Mouse (Mus musculus) left cerebral cortex, adult 18-20 months (tissue): ENCODE data around the gene Lrrd1. TPM values are rescaled to one million over a fixed set of nuclear protein-coding genes. Genes with fewer than 3 reads are reported as not detected.
"Not testable (repeated sequence)": the region's sequence is repeated elsewhere in the genome, so short reads cannot be mapped to it uniquely, and the experiment has no call there.

ENCODE experiments used
- DNase-seq, 2 experiments: peaks; one replicate each; pipeline ENCODE4 v3.0.0; 2021 to 2022; ENCODE audit warnings: low spot score in 2 of 2, mixed read lengths in 1 of 2
- long read RNA-seq, 2 experiments: library from polyadenylated mRNA; stranded (forward); transcript quantifications; one replicate each; pipeline ENCODE4 v2.0.0; 2021
- total RNA-seq, 2 experiments: library from RNA; stranded (reverse); gene quantifications; 2 replicates each; pipeline ENCODE4 v1.2.3; 2021

Gene Lrrd1
- under 1 TPM in 1 of 2 experiments, not detected in 1; 0.16 TPM for total RNA-seq
- long read RNA-seq, experiment 1: 0 reads
- long read RNA-seq, experiment 2: 0 reads

DNA sequence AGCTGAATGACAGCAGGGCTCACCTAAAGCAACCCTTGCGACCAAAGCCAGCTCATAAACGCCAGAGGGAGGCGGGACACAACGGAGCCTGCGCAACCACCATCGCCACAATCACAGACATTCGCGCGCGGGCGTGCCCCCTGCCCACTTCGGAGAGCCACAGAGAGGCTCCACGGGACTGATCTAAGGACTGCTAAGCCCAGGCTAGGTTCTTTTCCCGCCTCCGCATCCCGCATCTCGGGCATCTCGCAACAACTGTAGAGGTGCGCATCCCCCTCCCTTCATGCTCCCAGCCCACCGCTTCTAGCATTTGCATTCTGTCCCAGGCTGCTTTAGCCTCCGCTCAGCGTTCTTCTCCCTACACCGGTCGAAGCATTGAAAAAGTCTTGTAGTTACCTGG is at the start of gene Lrrd1:
Gene Lrrd1 (plus strand): TSS at position 148 of the 400 bp plus-strand sequence.
- DNase-seq: no peak

DNA sequence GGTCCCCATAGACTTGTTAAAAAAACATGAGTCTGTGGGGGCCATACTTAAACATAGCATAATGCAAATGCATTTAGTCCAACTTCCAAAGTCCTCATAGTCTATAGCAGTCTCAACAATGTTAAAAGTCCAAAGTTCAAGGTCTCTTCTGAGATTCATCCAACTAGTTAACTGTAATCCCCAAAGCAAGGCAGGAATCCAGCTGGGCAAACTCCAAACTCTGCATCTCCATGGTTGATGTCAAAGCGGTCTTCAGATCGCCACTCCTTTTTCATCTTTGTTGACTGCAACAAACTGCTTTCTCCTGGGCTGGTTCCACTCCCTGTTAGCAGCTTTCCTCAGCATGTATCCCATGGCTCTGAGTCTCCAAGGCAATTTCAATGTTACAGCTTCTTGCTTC is 47.9 kb upstream of the Lrrd1 start:
- not testable (repeated sequence) for DNase-seq

DNA sequence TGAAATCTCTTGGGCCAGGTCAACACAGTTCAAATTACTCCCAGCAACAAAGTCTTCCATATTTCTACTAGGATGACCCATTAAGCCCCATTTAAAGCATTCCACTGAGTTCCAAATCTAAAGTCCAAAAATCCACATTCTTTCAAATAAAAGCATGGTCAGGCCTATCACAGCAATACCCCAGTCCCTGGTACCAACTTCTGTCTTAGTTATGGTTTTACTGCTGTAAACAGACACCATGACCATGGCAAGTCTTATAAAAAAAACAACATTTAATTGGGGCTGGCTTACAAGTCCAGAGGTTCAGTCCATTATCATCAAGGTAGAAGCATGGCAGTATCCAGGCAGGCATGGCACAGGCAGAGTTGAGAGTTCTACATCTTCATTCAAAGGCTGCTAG is 46.3 kb upstream of the Lrrd1 start:
- not testable (repeated sequence) for DNase-seq

DNA sequence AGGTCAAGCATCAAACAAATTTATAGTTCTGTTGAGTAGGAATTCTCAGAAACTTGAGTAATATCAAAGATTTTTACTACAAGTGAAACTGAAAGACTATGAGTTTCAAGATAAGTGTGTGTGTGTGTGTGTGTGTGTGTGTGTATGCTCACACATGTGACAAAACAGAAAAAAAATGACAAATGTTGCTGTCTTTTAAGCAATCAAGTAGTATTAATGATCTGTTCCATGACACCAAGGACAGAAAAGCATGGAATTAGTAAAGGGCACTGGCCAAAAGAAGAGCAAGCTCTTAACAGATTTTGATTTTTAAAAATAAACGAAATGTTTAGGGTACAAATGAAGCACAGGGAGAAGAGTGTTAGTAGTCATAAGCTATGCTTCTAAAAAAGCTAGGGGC is 44.9 kb upstream of the Lrrd1 start:
- no peak for DNase-seq

DNA sequence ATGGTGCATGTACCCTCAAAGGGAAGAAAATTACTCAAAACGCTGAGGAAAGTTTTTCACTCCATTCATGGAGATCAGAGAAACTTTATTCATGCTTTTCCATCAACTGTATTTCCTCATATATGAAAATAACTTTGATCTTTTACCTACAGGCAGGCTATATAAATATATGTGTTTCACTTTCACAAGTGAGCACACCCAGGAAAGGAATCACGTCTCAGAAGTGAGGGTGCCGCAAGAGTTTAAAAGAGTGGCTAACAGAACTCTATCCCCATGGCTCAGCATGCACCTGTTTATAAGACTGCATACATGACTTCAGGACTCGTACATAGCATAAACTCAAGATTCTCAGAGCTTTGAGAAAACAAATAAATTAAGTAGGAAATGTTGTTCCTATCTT is 44.1 kb upstream of the Lrrd1 start:
- no peak for DNase-seq

DNA sequence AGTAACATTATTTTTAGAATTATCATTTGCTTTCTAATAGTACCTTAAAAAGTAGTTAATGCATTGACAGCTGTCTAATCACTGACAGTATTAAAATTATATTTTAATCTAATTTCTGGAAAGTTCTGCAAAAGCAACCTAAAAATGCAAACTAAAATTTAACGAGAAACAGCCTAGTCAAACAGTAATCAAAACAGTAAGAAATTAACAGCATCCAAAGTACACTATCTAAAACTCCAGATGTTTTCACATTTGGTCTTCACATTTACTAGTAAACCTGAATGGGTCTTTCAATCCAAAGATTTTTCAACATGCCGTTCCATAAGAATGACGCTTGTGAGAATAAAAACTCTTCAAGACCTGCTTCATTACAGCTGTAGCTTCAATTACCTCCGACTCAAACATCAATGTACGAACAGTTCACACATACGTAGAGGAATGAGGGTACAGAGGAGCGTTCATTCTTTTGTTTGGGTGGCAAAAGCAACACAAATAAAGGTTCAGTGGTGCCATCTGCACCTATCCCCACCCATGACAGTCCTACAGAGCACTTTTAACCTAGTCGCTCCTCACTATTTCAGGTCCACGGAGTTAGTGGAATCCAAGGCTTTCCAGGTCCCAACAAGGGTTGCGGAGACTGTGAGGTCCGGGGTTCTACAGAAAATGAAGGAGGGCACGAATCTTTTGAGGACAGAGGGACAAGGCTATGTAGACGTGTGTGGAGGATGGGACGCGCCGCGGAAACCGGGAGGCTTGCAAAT is 43.1 kb upstream of the Lrrd1 start:
- DNase-seq: no peak

DNA sequence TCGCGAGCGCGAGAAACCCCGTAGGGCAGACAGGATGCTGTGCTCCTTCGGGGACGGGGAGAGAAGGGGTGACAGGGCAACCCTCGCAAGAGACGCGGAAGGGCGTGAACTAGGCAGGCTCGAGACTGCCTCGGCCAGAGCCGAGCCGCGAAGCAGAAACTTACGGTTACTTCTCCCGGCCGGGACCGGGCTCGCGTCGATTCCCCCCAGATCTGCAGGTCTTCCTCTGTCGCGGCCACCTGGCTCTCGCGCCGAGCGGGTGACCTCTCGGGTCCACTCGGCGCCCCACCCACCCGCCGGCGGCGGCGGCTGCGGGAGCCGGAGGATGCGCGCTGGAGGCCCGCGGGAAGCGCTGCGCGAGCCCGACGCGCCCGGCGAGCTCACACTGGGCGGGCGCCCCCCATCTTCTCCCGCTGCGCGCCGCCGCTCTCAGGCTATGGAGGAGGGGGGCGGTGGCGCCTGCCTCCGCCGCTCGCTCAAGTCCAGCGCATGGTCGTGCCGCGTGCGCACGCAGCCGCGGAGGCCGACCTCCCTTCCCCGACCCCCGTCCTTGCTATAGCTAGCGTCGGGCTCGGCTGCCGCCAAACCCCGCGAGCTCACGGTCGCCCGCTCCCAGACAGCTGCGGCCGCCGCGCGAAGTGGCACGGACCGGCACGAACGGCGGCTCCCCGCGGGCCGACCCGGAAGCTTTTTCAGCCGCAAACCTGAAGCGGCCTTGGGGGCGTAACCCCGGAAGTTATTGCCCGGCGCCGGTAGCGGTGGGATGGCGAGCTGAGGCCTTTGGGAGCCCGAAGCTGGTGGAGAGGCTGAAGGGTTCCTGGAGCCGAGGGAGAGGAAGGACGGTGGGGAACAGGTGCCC is 42.3 kb upstream of the Lrrd1 start, which contains the start of the genes Ankib1 and Krit1:
Gene Ankib1 (minus strand): TSS at position 493 of the 859 bp plus-strand sequence.
Gene Krit1 (plus strand): TSS at position 752 of the 859 bp plus-strand sequence.
- DNase-seq: peak; percentile 93 to 95

DNA sequence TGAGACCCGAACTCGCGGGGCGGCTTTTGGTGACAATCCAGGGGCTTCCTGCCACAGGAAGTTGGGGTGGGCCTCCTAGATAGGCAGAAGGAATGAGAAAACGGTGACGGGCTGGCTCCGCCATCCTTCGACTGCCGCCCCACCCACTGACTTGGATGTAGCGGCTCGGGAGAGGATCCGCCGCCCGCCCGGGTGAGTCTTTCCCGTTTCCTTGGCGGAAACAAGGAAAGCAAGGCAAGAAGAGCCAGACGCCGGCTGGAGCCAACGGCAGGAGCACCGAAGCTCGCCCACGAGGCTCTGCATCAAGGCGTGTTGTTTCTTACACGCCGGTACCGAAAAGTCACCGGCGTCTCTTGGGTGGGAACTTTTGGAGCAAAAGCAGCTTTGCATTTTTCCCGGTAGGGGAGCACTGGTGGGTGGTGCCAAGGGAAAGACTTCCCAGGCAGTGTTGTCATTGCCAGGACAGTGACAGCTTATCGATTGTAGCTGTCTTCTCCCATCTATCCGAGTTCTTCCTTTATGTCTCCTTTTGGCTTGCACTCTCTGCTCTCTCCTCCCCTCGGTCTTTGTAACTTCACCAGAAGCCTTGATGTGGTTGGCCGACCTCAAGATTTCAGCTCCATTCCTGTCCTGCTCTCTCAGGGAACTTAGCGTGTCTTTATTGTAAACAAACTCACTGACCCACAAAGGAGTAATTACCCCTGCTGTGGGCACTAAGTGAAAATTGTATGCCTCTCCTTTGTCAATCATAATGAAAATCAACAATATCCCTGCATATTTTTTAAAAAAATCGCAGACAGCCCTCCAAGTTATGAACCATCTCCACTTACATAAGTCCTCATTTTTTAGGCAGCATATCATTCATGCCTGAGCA is 41.4 kb upstream of the Lrrd1 start:
- no peak for DNase-seq

DNA sequence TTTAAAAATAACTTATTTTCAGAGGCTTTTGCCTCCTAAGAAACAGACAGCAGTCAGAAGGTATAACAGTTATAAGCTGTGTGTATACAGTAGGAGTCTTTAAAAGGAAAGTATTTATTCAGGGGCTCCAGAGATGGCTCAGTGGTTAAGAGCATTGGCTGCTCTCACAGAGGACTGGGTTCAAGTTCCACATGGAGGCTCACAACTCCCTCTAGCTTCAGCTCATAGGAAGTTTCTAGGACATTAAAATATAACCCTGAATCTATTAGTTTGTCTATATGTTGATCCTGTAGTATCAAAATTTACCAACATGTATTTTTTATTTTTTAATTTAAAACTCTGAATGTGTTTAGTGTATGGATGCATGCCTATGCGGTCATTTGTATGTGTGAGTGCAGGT is 36.5 kb upstream of the Lrrd1 start:
- DNase-seq: no peak

DNA sequence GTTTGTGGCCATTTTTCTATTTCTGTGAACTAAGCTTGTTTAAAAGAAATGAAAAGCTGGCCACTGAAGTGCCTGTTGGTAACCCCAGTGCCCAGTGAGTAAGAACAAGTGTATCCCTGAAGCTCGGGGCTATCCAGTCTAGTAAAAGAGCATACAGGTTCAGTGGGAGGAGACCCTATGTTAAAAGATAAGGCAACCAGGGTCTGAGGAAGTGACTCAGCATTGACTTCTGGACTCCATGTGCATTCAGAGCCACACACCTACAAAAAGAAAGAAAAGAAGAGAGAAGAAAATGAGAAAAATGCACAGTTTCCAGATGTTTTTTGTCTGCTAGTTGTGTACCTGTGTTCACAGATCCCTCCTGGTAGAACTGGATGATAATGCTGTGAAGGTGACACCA is 10.9 kb upstream of the Lrrd1 start:
- DNase-seq: no peak

DNA sequence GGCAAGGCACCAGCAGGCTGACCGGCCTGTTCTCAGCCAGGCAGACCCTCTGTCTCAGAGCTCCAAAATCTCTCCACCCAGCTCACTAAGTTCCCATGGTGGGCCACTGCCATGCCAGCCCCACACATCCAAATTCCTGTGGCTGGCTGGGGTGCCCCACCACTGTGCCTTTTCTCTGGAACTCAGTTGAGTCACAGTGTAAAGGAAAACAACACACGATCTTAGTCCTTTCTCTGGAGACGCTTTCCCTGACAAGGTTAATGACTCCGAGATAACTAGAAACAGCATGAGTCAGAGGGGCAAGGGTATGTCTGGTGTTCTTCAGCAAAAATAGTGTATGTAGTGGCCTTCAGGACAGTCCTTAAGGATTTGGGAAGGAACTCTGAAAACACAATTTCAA is 25.2 kb downstream of the Lrrd1 start:
- DNase-seq: no peak

DNA sequence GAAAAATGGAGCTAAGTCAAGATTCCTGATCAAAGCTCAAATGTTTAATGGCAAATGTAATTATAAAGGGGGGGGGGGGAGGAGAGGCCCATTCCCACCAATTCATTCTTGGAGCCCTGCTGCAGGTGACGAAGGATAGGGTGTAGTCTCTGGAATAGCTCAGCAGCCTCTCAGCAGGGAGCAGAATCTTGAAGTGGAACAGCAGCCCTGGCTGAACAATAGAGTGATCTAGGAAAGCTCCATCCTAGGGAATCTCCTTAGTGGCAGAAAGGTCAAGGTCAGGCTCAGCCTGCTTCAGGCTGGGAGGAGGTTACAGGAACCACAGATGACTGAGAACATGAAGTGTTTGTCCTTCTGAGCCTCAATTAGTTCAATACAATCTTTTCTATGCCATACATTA is 27.4 kb downstream of the Lrrd1 start:
- DNase-seq: no peak

DNA sequence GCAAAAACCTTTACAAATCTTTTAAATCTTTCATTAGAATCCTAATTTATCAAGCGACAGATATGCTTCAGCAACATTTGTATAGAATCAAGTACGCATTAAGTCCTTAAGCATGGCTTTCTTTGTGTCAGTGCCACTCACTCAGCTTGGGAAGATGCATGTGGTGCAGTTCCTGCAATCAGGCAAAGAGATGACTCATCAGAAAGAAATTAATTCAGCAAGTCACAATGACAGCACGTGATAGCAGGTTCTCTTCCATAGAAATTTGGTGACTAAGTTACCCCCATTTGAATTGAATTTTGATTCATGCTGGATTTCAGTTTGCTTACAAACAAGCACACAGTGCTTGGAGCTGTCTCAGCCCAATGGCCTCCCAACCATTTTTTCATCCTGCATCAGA is 28.5 kb downstream of the Lrrd1 start:
- no peak for DNase-seq

DNA sequence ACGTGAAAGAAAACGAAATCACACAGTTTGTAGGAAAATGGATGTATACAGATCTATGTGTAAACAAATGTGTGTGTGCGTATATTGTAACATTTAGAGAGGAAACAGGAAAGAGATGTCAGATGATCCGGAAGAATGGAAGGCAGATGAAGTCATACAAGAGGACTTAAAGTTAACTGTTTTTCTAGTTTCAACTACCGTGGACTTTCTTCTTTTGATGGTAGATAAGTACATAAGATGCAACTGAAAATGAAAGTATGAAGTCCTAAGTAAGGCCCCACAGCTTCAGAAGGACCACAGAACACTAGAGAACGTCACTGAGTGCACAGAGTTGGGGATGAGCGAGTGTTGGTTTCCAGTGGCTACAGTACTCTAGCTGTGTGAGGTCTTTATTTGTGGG is 41.9 kb downstream of the Lrrd1 start:
- DNase-seq: not testable (repeated sequence)

DNA sequence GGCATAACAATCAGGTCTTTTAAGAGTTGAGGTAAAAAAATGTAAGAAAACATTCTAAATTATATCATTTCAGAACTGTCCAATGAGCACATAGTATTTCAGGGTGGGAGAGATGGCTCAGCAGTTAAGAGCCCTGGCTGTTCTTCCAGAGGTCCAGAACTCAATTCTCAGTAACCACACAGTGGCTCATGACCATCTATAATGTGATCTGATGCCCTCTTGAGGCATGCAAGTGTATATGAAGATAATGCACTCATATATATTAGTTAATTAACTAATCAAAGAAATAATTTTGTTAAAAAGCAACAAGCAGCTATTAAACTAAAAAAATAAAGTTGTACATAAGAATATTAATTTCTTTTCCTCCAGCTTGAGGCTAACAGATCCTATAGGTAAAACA is 44.2 kb downstream of the Lrrd1 start:
- no peak for DNase-seq

DNA sequence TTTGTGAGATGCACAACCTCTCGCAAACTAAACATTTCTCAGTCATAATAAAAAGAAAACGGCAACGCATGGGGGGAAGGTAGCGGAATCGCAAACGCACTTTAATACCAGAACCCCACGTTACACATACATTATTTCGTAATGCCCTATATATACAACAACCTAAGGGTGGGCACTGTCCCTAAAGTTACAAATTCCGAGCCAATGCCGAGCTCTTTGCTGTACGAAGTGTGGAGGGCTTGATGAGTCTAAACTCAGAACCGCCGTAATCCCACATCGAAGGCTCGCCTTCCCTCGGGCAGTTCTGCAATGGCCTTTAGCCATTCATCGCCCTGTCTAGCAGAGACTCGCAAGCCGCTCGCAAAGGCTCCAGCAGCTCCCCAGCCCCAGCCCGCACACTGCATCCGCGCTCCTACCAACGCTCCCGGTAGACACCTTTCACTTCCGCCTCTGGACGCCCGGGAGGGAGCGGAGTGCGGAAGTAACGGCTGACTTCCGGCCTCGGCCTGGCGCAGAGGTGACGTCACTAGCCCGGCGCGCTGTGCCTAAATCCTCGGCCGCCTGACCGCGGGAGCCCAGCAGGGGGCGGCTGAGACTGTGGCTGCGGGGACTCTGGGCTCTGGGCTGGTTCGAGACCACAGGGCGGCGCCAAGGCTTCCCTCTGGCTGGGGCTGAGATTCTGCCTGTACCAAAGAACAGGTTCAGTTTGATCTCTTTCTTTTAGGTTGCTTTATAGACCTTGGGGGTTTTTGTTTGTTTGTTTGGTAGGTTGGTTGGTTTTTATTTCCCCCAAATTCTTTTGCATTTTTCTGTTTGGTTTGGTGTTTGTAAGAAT is 48.7 kb downstream of the Lrrd1 start, which contains the start of gene Mterf1a:
Gene Mterf1a (minus strand): TSS at position 475 of the 835 bp plus-strand sequence.
- DNase-seq: peak in 1 of 2 experiments; percentile 15

DNA sequence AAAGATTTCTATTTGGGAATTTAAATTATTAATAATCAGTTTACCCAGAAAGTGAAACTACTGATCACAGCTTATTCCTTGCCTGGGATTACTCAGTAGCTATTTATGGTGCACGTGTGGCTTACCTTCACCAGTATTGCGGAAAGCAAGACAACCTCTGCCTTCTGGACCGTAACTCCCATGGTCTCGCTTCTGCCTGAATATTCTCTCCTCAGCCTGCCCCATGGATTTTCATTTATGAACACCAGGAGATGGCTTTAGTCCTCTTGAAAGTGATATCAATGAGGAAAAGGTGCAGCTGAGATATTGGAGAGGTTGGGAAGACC is 49.3 kb downstream of the Lrrd1 start:
- not testable (repeated sequence) for DNase-seq

DNA sequence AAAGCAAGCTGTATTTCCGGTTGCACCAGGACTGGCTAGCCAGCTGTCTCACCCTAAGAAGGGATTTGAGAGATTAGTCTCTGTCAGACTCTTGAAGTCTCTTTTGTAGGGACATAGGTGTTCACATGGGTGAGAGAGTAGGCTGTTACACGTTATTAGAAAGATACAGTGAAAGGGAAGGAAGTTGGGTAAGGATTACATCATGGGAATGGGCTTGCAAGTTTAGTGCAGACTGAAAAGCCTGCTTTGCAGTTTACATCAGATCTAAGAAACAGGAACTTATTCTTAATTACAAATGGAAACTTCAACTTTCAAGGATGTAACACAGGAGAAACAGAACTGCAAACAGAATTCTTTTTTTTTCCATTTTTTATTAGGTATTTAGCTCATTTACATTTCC is 60.5 kb downstream of the Lrrd1 start:
- no peak for DNase-seq
